Mouse (Mus musculus) liver, adult 2 months (tissue): ENCODE measurements around the gene She.

Source experiments
- CTCF ChIP-seq: fragments of 200-500 bp; IDR thresholded peaks from 2 replicates; pipeline ENCODE4 v1.5.1; 2011; ENCODE audit warnings: low read depth, low read length, control low read depth
- POLR2A ChIP-seq: fragments of 200-500 bp; IDR thresholded peaks from 2 replicates; pipeline ENCODE4 v1.6.1; 2011; ENCODE audit warnings: low read length, control low read depth; ENCODE audit not compliant: insufficient read depth; ENCODE audit errors: extremely low read depth

DNA sequence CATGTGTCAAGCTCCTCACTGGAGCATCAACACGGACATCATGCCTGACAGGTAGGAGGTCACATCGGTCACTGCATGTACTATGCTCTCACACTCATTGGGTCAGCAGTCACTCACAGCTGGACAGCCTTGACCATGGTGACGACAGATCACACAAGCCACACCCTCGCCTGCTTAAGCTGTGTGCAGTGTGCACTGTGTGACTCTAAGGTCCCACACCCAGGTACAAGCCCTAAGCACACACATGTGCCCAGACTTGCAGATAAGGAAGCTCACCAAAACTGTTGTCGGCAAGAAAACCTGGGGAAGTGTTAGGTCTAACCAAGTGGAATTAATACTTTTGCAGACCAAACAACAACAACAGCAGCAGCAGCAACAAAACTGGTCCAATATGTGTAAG is 23.3 kb upstream of the She start:
- TF ChIP-seq CTCF (no peak), POLR2A (no peak)
